Mouse (Mus musculus) monocyte, adult 5-6 weeks (primary cell): ENCODE measurements around the gene Slco1a5. TPM values are rescaled to one million over a fixed set of nuclear protein-coding genes. Genes with fewer than 3 reads are reported as not detected.

Source experiments
- total RNA-seq: library from RNA; stranded (forward); fragments of 200-1000, 200-491, 200-594 nt; gene quantifications from 3 replicates; pipeline ENCODE4 v1.2.3, GENCODE M21; 2017

The Slco1a5 gene
- total RNA-seq, 1 experiment from 2014 or later: not detected

Other genes starting within 250 kb of the Slco1a5 start
- gene Slco1a6, start 114.5 kb downstream of the Slco1a5 start, total RNA-seq: not detected in 3 replicates
- not detected in 3 replicates for gene Iapp, start 24.6 kb downstream of the Slco1a5 start, total RNA-seq
- gene Pyroxd1, start 22.7 kb upstream of the Slco1a5 start, total RNA-seq: 22.0 to 38.2 TPM (median 30.7 TPM) in 3 replicates
- gene Recql, start 64.1 kb upstream of the Slco1a5 start, total RNA-seq: 52.8 to 60.8 TPM (median 54.6 TPM) in 3 replicates
- 18.7 to 31.3 TPM (median 30.3 TPM) in 3 replicates for gene Golt1b, start 64.2 kb upstream of the Slco1a5 start, total RNA-seq
- gene Spx, start 90.5 kb upstream of the Slco1a5 start, total RNA-seq: 0.58 TPM in 1 of 3 replicates, not detected in the others
- gene Gys2, start 150.1 kb upstream of the Slco1a5 start, total RNA-seq: not detected in 3 replicates
- 3.5 to 10.0 TPM (median 5.1 TPM) in 3 replicates for gene Ldhb, start 185.0 kb upstream of the Slco1a5 start, total RNA-seq
- 19.0 to 39.8 TPM (median 23.1 TPM) in 3 replicates for gene Kcnj8, start 248.6 kb upstream of the Slco1a5 start, total RNA-seq